Mouse (Mus musculus) inflammation-experienced regulatory T-cells, adult 6 months (primary cell): Measurements from ENCODE around the gene Plekha8. TPM values are rescaled to one million over a fixed set of nuclear protein-coding genes. Genes with fewer than 3 reads are reported as not detected.

ENCODE experiments used
- ATAC-seq: one replicate; pipeline ENCODE4 v1.8.0; 2017
- polyA plus RNA-seq, 3 experiments: library from polyadenylated mRNA; unstranded; fragments of 100-300 nt; shearing (Covaris generic); gene quantifications; one replicate each; pipeline ENCODE4 v1.2.1; 2017

The Plekha8 gene
- polyA plus RNA-seq, 3 experiments from 2014 or later, result 1.3 to 1.6 (median 1.5) TPM

- ATAC-seq, result no peak
Observed at GRCm38 (mm10) chr6:54586911-54587310, 8.0 kb upstream of the Plekha8 start.

DNA sequence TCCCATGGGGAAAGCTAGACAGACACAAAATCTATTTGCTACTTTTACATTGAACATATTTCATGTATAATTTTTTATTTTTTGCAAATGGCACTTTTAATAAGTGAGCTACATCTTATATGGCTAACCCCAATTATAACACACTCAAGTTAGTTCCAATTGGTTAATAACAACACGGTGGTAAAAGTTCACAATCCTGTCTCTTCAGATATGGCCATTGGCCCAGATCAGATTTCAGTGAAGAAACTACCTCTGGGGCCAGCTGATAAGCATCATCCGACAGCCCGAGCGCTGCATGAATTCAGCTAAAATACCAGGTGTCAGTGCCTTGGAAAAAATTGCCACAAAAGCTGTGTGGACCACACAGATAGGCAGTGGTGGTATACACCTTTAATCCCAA is 7.2 kb upstream of the Plekha8 start:
- no peak for ATAC-seq

DNA sequence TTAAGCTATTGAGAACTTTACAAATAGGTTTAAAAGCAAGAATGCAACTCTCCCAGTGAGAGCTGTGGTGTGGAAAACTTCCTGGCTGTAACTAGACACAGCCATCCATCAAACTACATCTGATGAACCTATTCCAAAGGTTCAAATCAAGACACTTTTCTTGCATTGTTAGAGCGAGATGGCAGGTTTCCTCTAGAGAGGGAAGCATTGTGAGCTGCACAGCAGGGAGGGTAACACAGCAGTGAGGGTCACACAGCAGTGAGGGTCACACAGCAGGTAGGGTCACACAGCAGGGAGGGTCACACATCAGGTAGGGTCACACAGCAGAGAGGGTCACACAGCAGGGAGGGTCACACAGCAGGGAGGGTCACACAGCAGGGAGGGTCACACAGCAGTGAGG is 6.7 kb upstream of the Plekha8 start:
- ATAC-seq, result no peak

DNA sequence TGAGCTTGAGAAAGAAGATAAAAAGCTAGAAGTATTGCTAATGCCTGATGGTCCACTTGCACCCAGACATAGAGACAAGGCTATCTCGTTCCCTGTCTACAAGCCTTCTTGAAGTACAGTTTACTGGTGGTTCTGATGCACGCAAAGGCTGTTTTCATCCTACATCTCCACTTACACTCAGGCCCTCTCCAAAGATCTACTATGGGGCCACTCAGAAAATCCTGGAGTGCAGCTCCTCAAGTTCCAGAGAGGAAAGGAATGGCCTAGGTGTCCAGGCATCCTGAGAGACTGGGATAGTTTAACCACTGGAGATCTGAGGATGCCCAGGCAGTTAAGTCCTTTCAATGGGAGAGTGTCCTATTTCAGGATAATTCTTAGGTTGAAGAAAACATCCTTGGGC is 4.2 kb upstream of the Plekha8 start:
- no peak for ATAC-seq

DNA sequence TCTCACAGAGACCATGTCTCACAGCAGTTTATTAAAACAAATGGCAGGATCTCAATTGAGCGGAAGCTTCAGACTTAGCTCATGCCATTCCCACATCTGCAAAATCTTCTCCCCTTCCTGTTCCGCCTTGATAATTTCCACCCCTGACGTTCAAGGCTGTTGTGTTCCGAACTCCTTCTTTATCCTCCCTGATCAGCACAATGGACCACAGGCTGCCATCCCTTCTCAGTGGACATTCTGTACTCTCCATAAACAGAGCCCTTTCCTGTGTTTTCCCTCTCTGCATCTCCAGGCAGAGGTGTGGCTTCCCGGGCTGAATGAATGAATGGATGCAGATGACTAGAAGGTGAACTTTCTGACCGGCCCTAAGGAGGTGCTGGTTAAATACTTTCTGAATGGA is 3.1 kb upstream of the Plekha8 start:
- no peak for ATAC-seq

DNA sequence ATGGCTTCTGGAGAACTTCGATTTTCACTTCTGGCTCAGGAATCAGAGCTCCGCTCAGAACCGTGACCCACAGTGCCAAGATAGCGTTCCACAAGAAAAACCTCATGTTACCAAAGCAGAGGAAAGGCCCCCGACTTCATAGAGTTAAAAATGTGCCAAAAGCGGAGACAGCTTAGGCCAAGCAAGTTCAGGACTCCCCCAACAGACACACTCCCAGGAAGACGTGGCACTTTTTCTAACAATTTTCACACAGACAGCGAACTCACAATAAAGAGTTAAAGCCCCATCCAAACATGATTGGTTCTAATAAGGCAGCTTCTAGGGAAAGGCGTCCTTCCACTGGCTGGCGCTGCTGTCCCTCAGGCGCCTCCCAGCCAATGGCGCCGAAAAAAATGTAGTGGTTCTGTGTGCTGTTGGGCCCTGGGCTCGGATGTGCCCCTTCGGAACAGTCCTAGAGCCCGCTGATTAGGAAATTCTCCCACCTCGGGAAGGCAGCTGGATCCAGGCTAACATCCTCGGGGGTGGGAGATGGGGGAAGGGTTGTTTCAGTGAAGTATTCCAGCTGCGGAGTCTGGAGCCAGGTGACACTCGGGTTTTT is 1.9 kb upstream of the Plekha8 start:
- ATAC-seq, result peak; percentile 92

DNA sequence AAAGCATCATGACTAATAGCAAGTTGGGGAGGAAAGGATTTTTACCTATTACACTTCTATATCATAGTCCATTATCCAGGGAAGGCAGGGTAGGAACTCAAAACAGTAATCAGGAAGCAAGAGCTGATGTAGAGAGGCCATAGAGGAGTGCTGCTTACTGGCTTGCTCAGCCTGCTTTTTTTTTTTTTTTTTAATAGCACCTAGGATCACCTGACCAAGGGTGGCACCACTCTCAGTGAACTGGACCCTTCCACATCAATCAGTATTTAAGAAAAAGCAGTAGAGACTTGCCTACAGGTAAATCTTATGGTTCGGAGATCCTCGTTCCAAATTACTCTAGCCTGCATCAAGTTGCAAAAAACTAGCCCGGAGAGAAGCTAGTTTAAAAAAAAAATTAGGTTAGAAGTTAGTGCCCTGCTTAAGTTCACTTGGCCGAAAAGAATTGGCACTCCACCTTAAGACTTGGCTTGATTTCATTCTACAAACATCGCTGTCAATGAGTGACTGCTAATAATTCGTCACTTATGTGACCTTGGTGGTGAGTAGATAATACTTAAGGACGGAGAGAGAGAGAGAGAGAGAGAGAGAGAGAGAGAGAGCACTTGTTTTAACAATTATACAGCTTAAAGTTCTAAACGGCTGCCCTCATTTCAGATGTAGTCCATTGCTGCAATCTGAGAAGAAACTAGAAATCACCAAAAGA is 994 bp upstream of the Plekha8 start:
- ATAC-seq, result no peak

DNA sequence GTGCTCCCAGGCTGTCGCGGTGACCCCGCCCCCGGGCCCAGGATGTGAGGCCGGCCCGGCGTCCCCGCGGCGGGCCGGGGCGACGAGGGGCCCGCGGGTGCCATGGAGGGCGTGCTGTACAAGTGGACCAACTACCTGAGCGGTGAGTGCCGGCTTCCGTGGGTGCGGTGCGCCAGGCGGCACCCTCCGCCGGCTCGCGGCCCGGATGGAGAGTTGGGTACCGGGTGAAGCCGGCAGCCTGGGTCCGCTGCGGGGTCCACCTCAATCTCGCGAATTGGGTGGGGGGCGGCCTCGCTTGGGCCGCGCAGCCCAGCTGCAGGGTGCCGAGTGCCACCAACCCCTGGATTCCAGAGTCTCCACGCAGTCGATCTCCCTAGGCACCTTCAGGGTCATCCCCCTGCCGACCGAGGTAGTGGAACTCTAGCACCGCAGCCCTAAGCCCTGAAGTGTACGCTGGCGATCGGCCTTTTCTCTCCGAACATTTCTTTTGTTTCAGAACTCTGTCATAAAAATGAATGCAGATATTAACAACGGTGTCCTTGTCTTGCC is 493 bp downstream of the Plekha8 start:
- peak; percentile 47 for ATAC-seq

DNA sequence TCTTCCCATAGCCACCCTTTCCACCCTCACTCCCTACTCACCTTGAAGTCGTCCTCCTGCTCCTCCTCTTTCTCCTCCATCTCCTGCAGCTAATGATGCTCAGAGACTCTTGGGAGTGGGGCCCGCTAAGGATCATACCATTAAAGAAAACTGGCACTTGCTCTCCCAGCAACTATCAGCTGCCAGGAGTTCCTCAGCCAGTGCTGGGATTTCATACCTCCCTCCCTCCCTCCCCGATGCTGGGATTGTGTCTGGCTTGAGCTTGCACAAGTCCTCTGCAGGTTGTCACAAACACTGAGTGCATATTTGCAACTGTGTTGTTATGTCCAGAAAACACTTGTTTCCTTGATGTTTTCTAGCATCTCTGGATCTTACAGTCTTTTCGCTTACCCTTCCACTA is 2.3 kb downstream of the Plekha8 start, which contains the start of gene Fkbp14:
Gene Fkbp14 (minus strand): TSS at position 101 of the 400 bp plus-strand sequence.
- no peak for ATAC-seq

GRCm38 (mm10) chr6:54597711-54598110 is 2.8 kb downstream of the Plekha8 start:
- ATAC-seq, result no peak

GRCm38 (mm10) chr6:54600681-54601347 is 5.9 kb downstream of the Plekha8 start:
- no peak for ATAC-seq

GRCm38 (mm10) chr6:54602891-54603290 is 8.0 kb downstream of the Plekha8 start:
- ATAC-seq, result no peak

DNA sequence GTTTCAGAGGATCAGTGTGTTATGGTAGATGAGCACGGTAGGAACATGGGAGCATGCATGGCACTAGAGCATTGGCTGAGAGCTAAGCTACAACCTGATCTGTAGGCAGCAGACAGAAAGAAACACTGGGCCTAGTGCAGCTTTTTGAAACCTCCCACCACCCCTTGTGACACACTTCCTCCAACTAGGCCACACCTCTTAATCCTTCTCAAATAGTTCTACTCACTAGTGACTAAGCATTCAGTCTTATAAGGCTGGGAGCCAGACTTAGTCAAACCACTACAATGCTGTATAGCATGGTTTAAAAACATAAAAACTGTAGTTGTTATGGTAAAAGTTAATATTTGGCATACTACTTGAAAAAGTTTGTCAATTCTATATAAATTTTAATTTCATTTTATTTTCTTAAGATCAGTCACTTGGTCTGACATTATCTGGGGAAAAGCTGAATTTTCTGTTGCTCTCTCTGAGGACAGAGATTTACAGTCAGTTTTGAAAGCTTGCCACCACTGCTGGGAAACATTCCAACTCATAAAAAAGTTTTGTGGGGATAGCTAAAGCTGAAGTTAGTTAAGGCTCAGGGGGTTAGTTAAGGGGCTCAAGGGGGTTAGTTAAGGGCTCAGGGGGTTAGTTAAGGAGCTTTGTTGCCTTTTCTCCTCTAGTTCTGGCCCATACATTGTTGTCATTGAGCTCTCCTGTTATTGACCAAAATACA is 9.2 kb downstream of the Plekha8 start:
- no peak for ATAC-seq

GRCm38 (mm10) chr6:54606241-54606640 is 11.3 kb downstream of the Plekha8 start:
- ATAC-seq, result no peak

DNA sequence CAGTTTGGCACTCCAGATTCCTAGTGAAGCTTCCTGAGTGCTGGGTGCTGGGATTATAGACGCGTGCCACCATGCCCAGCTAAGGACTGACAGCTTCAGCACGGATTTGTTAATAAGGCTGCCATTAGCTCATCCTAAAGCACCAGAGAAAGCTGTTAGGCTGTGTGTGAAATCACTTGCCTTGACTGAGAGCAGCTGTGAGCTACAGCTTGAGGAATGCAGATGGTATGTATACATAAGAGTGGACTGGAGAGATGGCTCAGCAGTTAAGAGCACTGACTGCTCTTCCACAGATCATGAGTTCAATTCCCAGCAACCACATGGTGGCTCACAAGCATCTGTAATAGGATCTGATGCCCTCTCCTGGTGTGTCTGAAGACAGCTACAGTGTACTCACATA is 22.5 kb downstream of the Plekha8 start:
- no peak for ATAC-seq

- no peak for ATAC-seq
Observed at GRCm38 (mm10) chr6:54619530-54619929, 24.6 kb downstream of the Plekha8 start.

- ATAC-seq, result no peak
Observed at GRCm38 (mm10) chr6:54620357-54620756, 25.4 kb downstream of the Plekha8 start.

GRCm38 (mm10) chr6:54628381-54628780 is 33.5 kb downstream of the Plekha8 start:
- ATAC-seq, result no peak

DNA sequence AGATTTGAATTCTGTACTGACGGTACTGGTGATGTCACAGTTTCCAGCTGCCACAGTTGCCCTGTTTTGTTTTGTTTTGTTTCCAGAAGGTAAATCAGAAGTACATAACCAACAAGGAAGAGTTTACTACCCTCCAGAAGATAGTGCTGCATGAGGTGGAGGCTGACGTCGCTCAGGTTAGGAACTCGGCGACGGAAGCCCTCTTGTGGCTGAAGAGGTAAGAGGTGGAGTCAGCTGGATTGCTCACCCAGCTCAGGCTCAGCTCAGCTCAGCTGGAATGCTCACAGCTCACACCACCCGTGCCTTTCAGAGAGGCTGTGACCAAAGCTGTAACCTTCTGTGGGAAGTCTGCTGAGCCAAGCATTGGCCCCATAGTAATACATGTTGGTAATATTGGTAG is 34.8 kb downstream of the Plekha8 start:
- no peak for ATAC-seq

DNA sequence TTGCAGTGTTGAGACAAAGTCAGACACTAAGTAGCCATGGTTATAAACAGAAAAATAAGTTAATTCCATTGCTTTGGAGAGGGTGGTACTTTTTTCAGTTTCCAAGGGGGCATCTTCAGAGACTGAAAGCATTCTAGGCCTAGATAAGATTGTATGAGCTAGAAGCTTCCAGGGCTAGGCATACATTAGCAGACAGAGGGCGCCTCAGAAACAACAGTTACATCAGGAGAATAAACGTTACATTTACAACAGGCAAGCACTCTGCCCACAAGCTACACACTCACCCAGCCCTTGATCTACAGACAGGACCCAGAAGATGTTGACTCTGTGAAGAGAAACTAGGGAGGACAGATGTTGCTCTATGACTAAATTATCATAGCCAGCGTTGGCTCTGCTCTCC is 36.6 kb downstream of the Plekha8 start:
- ATAC-seq, result peak; percentile 50

DNA sequence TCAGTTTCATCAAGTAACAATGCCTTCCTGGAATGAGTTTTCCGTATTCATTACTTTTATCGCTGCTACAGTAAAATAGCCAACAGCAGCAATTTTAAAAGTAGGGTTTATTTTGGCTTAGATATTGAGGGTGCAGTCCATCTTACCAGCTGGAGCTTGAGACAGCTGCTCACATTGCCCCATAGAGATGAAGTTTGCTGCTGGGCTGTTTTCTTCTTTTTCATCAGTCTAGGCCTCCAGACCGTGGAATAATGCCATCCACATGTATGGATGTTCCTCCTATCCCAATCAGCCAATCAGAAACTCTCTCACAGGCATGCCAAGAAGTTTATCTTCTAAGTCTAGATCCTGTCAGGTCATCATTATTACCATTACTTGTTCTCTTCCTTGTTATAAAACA is 45.0 kb downstream of the Plekha8 start:
- ATAC-seq, result no peak

DNA sequence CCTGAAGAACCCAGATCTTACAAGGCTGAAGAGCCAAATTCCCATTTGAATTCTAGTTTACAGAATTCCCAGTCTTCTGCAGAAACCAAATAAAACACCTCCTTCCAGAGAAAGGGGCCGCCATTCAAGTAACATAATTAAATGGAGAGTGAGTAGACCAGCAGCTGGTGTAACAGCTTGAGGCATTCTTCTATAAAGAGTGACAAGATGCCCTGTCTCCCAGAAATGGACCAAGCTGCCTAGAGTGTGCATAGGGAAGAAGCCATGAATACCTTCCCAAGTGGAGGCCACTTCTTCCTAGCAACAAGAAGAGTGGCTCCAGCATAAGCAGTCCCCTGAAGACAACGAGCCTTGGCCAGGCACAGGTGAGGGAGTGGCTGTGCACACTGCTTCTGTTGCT is 47.0 kb downstream of the Plekha8 start:
- ATAC-seq, result no peak

DNA sequence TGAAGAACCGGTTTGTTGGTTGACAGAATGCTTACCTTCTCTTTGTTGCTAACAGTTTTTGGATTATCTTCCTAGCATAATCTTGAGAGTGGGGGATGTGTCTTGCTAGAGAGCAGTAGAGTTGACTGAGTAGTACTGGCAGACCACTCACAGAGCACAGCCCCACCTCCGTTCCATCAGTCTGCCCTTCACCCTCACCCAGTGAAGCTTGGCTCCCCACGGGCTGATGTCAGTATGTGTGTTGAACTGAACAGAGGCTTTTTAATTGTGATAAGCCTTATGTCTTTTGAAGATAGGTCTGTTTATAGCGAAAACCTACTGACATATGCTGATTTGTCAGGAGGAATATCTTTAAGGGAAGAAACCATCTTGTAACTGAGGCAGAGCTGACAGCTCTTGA is 48.3 kb downstream of the Plekha8 start:
- no peak for ATAC-seq
